In the genomic region with DNA sequence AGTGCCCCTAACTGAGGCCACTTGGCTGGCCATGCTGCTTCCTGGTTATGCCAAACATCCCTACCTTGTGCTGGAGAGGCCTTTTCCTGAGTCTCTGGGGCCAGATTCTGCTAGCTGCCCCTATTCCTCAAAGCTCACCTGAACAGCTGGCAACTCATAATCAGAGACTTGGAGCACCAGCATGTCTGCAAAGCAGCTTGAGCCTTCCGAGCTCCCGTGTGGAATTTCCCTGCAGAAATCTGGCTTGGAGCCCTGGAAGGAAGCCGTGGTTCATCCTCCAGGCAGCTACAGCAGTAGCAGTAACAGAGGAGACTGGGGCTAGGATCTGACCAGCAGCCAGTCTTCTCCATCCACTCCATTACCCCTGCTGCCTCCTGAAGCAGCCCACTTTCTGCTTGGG, we compare ENCODE assay signal across 9 mouse cellular contexts. TPM values are rescaled to one million over a fixed set of nuclear protein-coding genes. Genes with fewer than 3 reads are reported as not detected.
DNase-seq lines count a peak whose midpoint lies in the region; ATAC-seq lines count a peak whose summit lies in the region.
"Had no signal": no experiment of that assay in that cellular context is flagged by ENCODE, and none has a peak within 500 bp of the region (broad histone marks: within the 10 kb centered on the region; RNA-seq: fewer than 3 reads in every experiment).

No protein-coding gene starts in this region.

- no peaks in the 10 kb centered on the region for H3K27me3 ChIP-seq in forebrain, embryonic 15.5 days

- no peaks in the 10 kb centered on the region for H3K9me3 ChIP-seq in forebrain, embryonic 15.5 days

- no peak overlapping the region for H3K27ac ChIP-seq in forebrain, embryonic 15.5 days (replicated peaks)
- H3K27ac ChIP-seq: liver, embryonic 14.5 days had no signal

- peak; percentile 65 to 79 for DNase-seq in heart, adult 18-20 months
- DNase-seq in heart, postnatal 25 days (ENCODE audit: low spot score) = no peak
- DNase-seq in adipocyte (ENCODE audit: low spot score) = peak; percentile 74
- DNase-seq in gastrocnemius, postnatal 14 days = peak; percentile 81
- DNase-seq in left cerebral cortex, postnatal 10 days (ENCODE audit: extremely low spot score in 1 of 2, low spot score in 2 of 2) = peak; percentile 44 to 61
- no peak for DNase-seq in thymus, postnatal 10 days (ENCODE audit: low spot score in 2 of 2)
- no peak for DNase-seq in neural tube, embryonic 10.5 days (ENCODE audit: extremely low spot score, low spot score)

- no peak overlapping the region for H3K4me3 ChIP-seq in forebrain, embryonic 15.5 days

- peaks cover 35% of the 10 kb centered on the region for H3K36me3 ChIP-seq in forebrain, embryonic 15.5 days

- ATAC-seq in forebrain, embryonic 15.5 days (replicated peaks) = no peak

- intact Hi-C loops in heart, postnatal 25 days (cut with DNase I) = no loop called here
- intact Hi-C loops in gastrocnemius, postnatal 14 days (cut with DNase I; ENCODE audit: low total_unique reads) = no loop called here
- intact Hi-C loops in left cerebral cortex, postnatal 10 days (cut with DNase I) = no loop called here

- no peak overlapping the region for H3K4me2 ChIP-seq in forebrain, embryonic 15.5 days (replicated peaks)

- no peak overlapping the region for H3K9ac ChIP-seq in forebrain, embryonic 15.5 days (replicated peaks)
- H3K9ac ChIP-seq: liver, embryonic 14.5 days had no signal

- WGBS in forebrain, embryonic 15.5 days = 78% methylated on average over 3 of the region's 3 CpGs

- no peaks in the 10 kb centered on the region for H3K4me1 ChIP-seq in forebrain, embryonic 15.5 days

RNA-seq across cellular contexts. Expression of gene Lime1, which starts 6.0 kb away (rescaled TPM):
- total RNA-seq in heart, adult 18-20 months (2021) = 1 to 10 TPM; 3.3 to 6.3 TPM
- 1 to 10 TPM; 7.0 to 7.4 TPM for total RNA-seq in heart, postnatal 25 days (2021)
- 1 to 10 TPM; 4.4 to 4.6 TPM for total RNA-seq in gastrocnemius, postnatal 14 days (2021)
- 10 to 100 TPM; 30.1 to 32.9 TPM for total RNA-seq in left cerebral cortex, postnatal 10 days (2021)
- polyA plus RNA-seq in forebrain, embryonic 15.5 days (2015; fragmentation: Nextera tagmentation; extraction: Ambion mirVana) = 45.7 and 45.9 TPM in 2 replicates

RNA-seq across cellular contexts. Expression of gene Arfrp1, which starts 20.7 kb away (rescaled TPM):
- 10 to 100 TPM; 50.7 to 65.7 TPM for total RNA-seq in heart, adult 18-20 months (2021)
- total RNA-seq in heart, postnatal 25 days (2021) = 10 to 100 TPM; 54.3 to 54.9 TPM
- 10 to 100 TPM; 21.0 to 21.8 TPM for total RNA-seq in gastrocnemius, postnatal 14 days (2021)
- total RNA-seq in left cerebral cortex, postnatal 10 days (2021) = 10 to 100 TPM; 39.8 to 44.2 TPM
- 98.3 and 98.4 TPM in 2 replicates for polyA plus RNA-seq in forebrain, embryonic 15.5 days (2015; fragmentation: Nextera tagmentation; extraction: Ambion mirVana)

RNA-seq across cellular contexts. Expression of gene Zgpat, which starts 21.2 kb away (rescaled TPM):
- total RNA-seq in heart, adult 18-20 months (2021) = 10 to 100 TPM; 15.3 to 18.0 TPM
- 10 to 100 TPM; 18.3 to 21.2 TPM for total RNA-seq in heart, postnatal 25 days (2021)
- total RNA-seq in gastrocnemius, postnatal 14 days (2021) = 10 to 100 TPM; 12.5 to 14.3 TPM
- total RNA-seq in left cerebral cortex, postnatal 10 days (2021) = 10 to 100 TPM; 55.9 to 60.5 TPM
- polyA plus RNA-seq in forebrain, embryonic 15.5 days (2015; fragmentation: Nextera tagmentation; extraction: Ambion mirVana) = 82.1 TPM in 2 replicates

Comparison
In these comparisons a context has a peak if more than half of its experiments do, and no peak if none do; other contexts are left out.
1. DNase-seq: peak in heart, adult 18-20 months (2 of 2), adipocyte (single experiment), gastrocnemius, postnatal 14 days (single experiment) and left cerebral cortex, postnatal 10 days (2 of 2); none in heart, postnatal 25 days (single experiment), thymus, postnatal 10 days (0 of 2) and neural tube, embryonic 10.5 days (single experiment).